Mouse (Mus musculus): ENCODE measurements around the gene Olfr1323. TPM values are rescaled to one million over a fixed set of nuclear protein-coding genes. Genes with fewer than 3 reads are reported as not detected.

Gene Olfr1323
- not detected in 2 replicates for polyA plus RNA-seq (2012; ENCODE audit: low replicate concordance)

GRCm38 (mm10) chrX:50019259-50019658 lies at the start of gene Olfr1323:
Gene Olfr1323, minus strand, starts transcription at chrX:50019359.

Other genes with a start within 250 kb of the Olfr1323 start
- not detected in 2 replicates for gene Igsf1, start 221.6 kb downstream of the Olfr1323 start, polyA plus RNA-seq (2012; ENCODE audit: low replicate concordance)
- not detected in 2 replicates for gene Olfr1322, start 127.9 kb downstream of the Olfr1323 start, polyA plus RNA-seq (2012; ENCODE audit: low replicate concordance)

Data from leukemia stem cell, adult 10-12 weeks (primary cell).